Mouse (Mus musculus): ENCODE results near the gene Ankrd34c. TPM values are rescaled to one million over a fixed set of nuclear protein-coding genes. Genes with fewer than 3 reads are reported as not detected.

Ankrd34c gene
- total RNA-seq, 1 experiment from 2014 or later = not detected

Other genes starting within 250 kb of the Ankrd34c start
- gene Minar1, start 115.3 kb downstream of the Ankrd34c start, total RNA-seq (2021) = 0.14 and 0.33 TPM in 2 replicates
- gene Tmed3, start 33.4 kb downstream of the Ankrd34c start, total RNA-seq (2021) = 80.1 and 92.7 TPM in 2 replicates
- 14.8 and 15.4 TPM in 2 replicates for gene Rasgrf1, start 171.4 kb upstream of the Ankrd34c start, total RNA-seq (2021)

All from adrenal gland, postnatal 25 days (tissue).